Mouse (Mus musculus) limb, embryonic 13.5 days (tissue): ENCODE measurements around the gene Bmp7. TPM values are rescaled to one million over a fixed set of nuclear protein-coding genes. Genes with fewer than 3 reads are reported as not detected.

Experiments
- ATAC-seq: fragments of 200-750 bp; cut with Nextera tagmentation; 2 replicates; pipeline ENCODE4 v1.8.0; 2017; ENCODE audit warnings: low read depth, moderate number of reproducible peaks, moderate TSS enrichment; ENCODE audit not compliant: low FRiP score
- H3K27ac ChIP-seq: fragments of 300-500 bp; sonication (generic); 2 replicates; pipeline ENCODE4 v1.5.1; 2015; ENCODE audit warnings: inconsistent platforms, mild to moderate bottlenecking, moderate library complexity
- H3K27me3 ChIP-seq: fragments of 300-500 bp; sonication (generic); 2 replicates; pipeline ENCODE4 v1.6.1; 2015; ENCODE audit warnings: mild to moderate bottlenecking, inconsistent platforms
- H3K36me3 ChIP-seq: fragments of 300-500 bp; sonication (generic); 2 replicates; pipeline ENCODE4 v1.6.1; 2015; ENCODE audit warnings: inconsistent platforms, mild to moderate bottlenecking, moderate library complexity
- H3K4me1 ChIP-seq: fragments of 300-500 bp; sonication (generic); 2 replicates; pipeline ENCODE4 v1.6.1; 2015; ENCODE audit warnings: inconsistent platforms
- H3K4me2 ChIP-seq: fragments of 300-500 bp; sonication (generic); replicated peaks from 2 replicates; pipeline ENCODE4 v1.6.1; 2015; ENCODE audit warnings: inconsistent platforms, mild to moderate bottlenecking, moderate library complexity
- H3K4me3 ChIP-seq: fragments of 300-500 bp; sonication (generic); 2 replicates; pipeline ENCODE4 v1.5.1; 2015; ENCODE audit warnings: moderate library complexity, mild to moderate bottlenecking, inconsistent platforms
- H3K9ac ChIP-seq: fragments of 300-500 bp; sonication (generic); 2 replicates; pipeline ENCODE4 v1.6.1; 2015; ENCODE audit warnings: mild to moderate bottlenecking, inconsistent platforms
- H3K9me3 ChIP-seq: fragments of 300-500 bp; sonication (generic); 2 replicates; pipeline ENCODE4 v1.6.1; 2016; ENCODE audit warnings: inconsistent platforms
- WGBS: fragments of 180-500 bp; shearing (Covaris S2); methylation state at CpG from one replicate; pipeline ENCODE4 v1.1.7; 2015; 5-methylcytosine and 5-hydroxymethylcytosine counted together
- polyA plus RNA-seq: library from polyadenylated mRNA; unstranded; fragments of >200 nt; fragmentation: Nextera tagmentation; extraction: Ambion mirVana; gene quantifications from 2 replicates; pipeline ENCODE4 v1.2.1, GENCODE M21; 2015

The Bmp7 gene
- polyA plus RNA-seq, 1 experiment from 2014 or later, result 32.5 TPM

DNA sequence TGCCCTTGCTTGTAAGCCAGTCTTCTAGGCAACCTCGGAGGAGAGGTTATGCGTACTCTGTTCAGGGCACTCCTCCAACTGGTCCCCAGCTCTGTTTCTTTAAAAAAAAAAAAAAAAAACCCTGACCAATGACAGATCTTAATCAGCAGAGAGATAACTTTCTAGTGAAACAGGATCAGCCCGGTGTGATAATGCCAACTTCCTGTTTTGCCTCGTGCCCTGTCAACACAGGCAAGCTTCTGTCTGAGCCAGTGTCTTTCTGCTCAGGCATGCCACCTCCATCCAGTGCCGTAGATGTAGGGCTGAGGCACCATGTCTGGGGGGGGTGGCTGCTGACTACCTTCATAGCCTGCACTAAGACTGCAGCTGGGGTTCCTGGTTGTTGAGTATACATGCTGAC, 12.5 kb downstream of the Bmp7 start:
- H3K4me3 ChIP-seq, result no peak overlapping the region
- no peak overlapping the region for H3K9ac ChIP-seq
- no peaks in the 10 kb centered on the region for H3K27me3 ChIP-seq
- H3K4me1 ChIP-seq, result peaks cover 91% of the 10 kb centered on the region
- H3K4me2 ChIP-seq, result no peak overlapping the region
- WGBS, result 61% methylated on average over 5 of the region's 5 CpGs
- ATAC-seq, result no peak
- no peak overlapping the region for H3K27ac ChIP-seq
- no peaks in the 10 kb centered on the region for H3K9me3 ChIP-seq
- peaks cover 12% of the 10 kb centered on the region; the same call in 1 of the 2 replicates for H3K36me3 ChIP-seq

DNA sequence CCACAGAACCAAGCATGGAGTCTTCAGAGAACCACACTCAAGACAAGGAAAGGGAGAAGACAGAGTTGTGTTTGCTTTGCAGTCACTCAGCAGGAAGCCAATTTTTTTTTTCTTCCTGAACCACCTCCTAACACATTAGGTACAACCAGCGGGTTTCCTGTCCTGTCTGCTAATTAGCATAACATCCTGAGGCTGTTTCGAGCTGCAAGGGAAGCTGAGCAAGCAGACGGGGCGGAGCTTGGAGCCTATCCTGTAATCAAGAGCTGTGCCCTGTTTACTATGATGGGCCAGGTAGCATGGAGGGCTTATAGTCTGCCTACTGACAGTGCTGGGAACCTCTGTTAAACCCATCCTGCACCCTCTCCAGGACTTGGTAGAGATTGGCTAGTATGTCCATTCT, 13.8 kb downstream of the Bmp7 start:
- Histone ChIP-seq H3K27ac (no peak overlapping the region), H3K9me3 (no peaks in the 10 kb centered on the region), H3K9ac (no peak overlapping the region), H3K36me3 (peaks cover 12% of the 10 kb centered on the region; the same call in 1 of the 2 replicates), H3K4me3 (no peak overlapping the region), H3K4me2 (no peak overlapping the region), H3K27me3 (no peaks in the 10 kb centered on the region), H3K4me1 (peaks cover 88% of the 10 kb centered on the region)
- no peak for ATAC-seq
- 73% methylated on average over 4 of the region's 4 CpGs for WGBS

DNA sequence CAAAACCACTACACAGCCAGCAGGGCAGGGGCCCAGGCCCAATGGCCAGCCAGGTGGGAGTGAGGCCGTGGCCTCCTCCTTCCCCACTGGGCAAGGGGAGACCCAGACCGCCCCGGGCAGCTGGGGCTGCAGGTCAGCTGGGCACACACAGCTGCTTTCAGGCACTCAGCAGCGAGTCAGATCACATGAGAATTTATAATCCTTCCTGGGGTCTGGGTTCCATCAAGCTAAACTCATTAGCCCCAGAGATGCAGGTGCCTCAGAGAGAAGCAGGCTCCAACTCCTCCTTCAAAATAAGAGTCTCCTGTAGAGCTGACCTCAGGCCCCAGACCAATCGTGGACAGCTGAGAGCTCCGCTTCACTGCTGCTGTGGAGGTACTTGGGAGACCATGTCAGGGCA, 15.2 kb downstream of the Bmp7 start:
- Histone ChIP-seq H3K4me1 (peaks cover 74% of the 10 kb centered on the region), H3K4me2 (0 out of 2 replicates have a peak overlapping the region, but pooled peaks have one; percentile 14), H3K9me3 (no peaks in the 10 kb centered on the region), H3K4me3 (no peak overlapping the region), H3K9ac (no peak overlapping the region), H3K36me3 (peaks cover 12% of the 10 kb centered on the region; the same call in 1 of the 2 replicates), H3K27me3 (no peaks in the 10 kb centered on the region), H3K27ac (peak overlapping the region; percentile 55; the same call in 1 of the 2 replicates)
- WGBS, result 11% methylated on average over 6 of the region's 6 CpGs
- peak; percentile 37; the same call in 1 of the 2 replicates for ATAC-seq

DNA sequence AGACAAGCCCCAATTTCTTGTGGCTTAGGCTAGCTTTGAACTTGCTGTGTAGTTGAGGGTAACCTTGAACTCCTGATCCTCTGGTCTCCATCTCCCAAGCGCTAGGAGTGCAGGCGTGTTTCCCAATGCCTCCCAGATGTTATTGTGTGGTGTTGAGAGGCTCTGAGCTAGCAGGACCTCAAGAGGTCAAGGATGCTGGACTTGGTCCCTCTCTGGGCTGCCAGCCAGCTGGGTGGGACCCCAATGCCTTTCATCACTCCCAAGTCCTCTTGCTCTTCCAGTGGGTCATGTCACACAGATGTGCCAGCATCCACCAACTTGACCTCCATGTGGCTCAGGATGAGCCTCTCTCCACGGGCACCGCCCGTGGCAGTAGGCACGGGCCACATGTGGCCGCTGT, 16.9 kb downstream of the Bmp7 start:
- H3K9me3 ChIP-seq, result no peaks in the 10 kb centered on the region
- no peak overlapping the region for H3K4me2 ChIP-seq
- no peak overlapping the region for H3K27ac ChIP-seq
- WGBS, result 82% methylated on average over 7 of the region's 7 CpGs
- no peak overlapping the region for H3K9ac ChIP-seq
- no peak overlapping the region for H3K4me3 ChIP-seq
- no peaks in the 10 kb centered on the region for H3K27me3 ChIP-seq
- H3K36me3 ChIP-seq, result peaks cover 12% of the 10 kb centered on the region; the same call in 1 of the 2 replicates
- H3K4me1 ChIP-seq, result peaks cover 57% of the 10 kb centered on the region
- no peak for ATAC-seq

DNA sequence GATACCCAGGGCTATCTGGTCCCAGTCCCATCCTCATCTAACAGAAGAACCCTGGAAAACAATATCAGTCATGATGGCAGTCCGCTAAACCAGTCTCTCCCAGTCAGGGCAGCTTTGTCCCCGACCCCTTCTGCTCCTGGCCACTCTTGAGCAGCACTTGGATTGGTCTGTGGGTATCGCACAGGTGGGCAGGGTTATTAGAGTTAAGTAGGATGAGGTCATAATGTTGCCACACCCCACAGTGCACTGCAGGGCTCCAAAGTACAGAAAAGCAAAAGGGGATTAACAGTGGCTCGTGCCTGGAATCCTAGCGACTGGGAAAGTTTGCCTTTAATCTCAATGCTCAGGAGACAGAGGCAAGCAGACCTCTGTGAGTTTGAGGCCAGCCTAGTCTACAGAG, 17.5 kb downstream of the Bmp7 start:
- H3K9me3 ChIP-seq, result no peaks in the 10 kb centered on the region
- no peak overlapping the region for H3K9ac ChIP-seq
- no peak overlapping the region for H3K4me3 ChIP-seq
- H3K27ac ChIP-seq, result no peak overlapping the region
- WGBS, result 51% methylated on average over 5 of the region's 5 CpGs
- ATAC-seq, result no peak
- peaks cover 52% of the 10 kb centered on the region for H3K4me1 ChIP-seq
- no peak overlapping the region for H3K4me2 ChIP-seq
- peaks cover 12% of the 10 kb centered on the region; the same call in 1 of the 2 replicates for H3K36me3 ChIP-seq
- no peaks in the 10 kb centered on the region for H3K27me3 ChIP-seq

DNA sequence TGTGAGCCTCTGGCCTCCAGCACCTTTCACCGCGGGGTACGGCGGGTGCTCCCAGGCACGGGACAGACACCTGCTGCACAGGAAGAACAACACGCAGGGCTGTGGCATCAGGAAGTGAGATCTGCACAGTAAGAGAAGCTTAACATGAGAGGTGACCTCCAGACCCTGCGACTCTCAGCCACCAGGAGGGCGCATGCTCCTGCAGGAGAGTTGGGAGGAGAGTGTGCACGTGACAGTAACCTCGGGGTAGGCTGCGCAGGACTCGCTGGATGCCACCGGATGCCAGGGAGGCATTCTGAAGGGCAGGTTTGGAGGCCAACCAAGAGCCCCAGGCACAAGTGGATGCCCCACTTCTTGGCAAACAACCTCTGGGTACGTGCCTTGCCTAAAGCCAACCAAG, 26.1 kb downstream of the Bmp7 start:
- Histone ChIP-seq H3K4me1 (peaks cover 38% of the 10 kb centered on the region), H3K27me3 (no peaks in the 10 kb centered on the region), H3K4me2 (no peak overlapping the region), H3K9me3 (no peaks in the 10 kb centered on the region), H3K4me3 (no peak overlapping the region), H3K36me3 (peaks cover 33% of the 10 kb centered on the region), H3K9ac (no peak overlapping the region), H3K27ac (no peak overlapping the region)
- 87% methylated on average over 14 of the region's 14 CpGs for WGBS
- ATAC-seq, result no peak

DNA sequence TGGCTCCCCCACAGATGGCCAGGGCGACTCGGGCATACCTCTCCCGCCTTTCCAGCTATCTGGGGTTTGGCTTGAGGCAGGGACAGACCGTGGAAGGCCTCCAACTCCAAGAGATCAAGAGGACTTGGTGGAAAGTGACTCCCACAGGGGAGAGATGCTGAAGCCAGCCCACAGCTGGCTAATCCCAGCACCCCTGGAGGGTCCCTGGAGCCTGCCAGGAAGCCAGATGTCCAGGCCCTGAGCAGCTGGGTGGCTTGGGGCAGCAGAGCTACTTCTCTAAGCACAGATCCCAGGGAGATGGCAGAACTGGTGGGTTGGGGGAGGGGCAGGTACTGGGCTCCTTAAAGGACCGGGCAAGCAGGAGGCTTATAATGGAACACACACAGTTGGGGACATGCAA, 28.4 kb downstream of the Bmp7 start:
- WGBS, result 34% methylated on average over 5 of the region's 5 CpGs
- Histone ChIP-seq H3K27ac (peak overlapping the region; percentile 44), H3K9ac (0 out of 2 replicates have a peak overlapping the region, but pooled peaks have one; percentile 19), H3K27me3 (no peaks in the 10 kb centered on the region), H3K4me3 (no peak overlapping the region), H3K36me3 (peaks cover 37% of the 10 kb centered on the region), H3K4me1 (peaks cover 57% of the 10 kb centered on the region), H3K9me3 (no peaks in the 10 kb centered on the region), H3K4me2 (no peak overlapping the region)
- ATAC-seq, result no peak

DNA sequence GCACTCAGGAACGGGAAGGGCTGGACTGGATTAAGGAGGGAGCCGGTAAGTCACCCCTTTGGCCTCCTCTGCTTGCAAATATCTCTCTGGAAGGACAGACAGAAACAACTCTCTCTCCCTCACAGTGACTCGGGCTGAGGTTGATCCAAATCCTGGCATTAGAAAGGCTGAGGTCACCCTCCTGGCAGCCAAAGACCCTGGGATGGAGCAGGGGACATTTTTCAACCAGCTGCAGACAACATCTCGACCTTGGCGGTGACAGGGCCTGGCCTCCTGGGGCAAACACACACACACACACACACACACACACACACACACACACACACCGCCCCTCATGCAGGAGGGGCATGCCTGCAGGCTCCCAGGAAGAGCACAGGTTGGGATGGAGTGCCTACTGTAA, 29.0 kb downstream of the Bmp7 start:
- Histone ChIP-seq H3K4me1 (peaks cover 59% of the 10 kb centered on the region), H3K36me3 (peaks cover 31% of the 10 kb centered on the region), H3K4me3 (no peak overlapping the region), H3K4me2 (no peak overlapping the region), H3K9ac (0 out of 2 replicates have a peak overlapping the region, but pooled peaks have one; percentile 19), H3K27ac (no peak overlapping the region), H3K9me3 (no peaks in the 10 kb centered on the region), H3K27me3 (no peaks in the 10 kb centered on the region)
- no peak for ATAC-seq
- WGBS, result 63% methylated on average over 6 of the region's 6 CpGs

DNA sequence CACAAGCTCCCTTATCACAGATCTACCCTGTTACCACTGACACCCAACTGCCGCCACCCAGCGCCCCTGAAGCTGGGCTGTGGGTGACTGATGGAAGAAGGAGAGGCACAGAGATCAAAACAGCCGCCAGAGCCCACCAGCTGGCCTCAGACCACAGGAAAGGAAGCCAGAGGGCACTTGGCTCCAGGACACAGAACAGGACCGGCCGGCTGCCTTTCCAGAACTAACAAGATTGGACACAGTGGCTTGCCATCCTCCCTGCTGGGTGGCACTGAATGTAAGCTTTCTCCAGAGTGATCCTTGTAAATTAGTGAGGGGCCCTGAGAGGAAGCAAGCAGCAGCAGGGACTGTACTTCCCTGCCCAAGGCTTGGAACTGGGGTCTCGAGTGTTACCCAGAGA, 30.7 kb downstream of the Bmp7 start:
- peak overlapping the region; percentile 19; the same call in 1 of the 2 replicates for H3K9ac ChIP-seq
- H3K4me1 ChIP-seq, result peaks cover 63% of the 10 kb centered on the region
- peak overlapping the region; percentile 48; the same call in 1 of the 2 replicates for H3K27ac ChIP-seq
- WGBS, result 60% methylated on average over 6 of the region's 6 CpGs
- H3K9me3 ChIP-seq, result no peaks in the 10 kb centered on the region
- no peak overlapping the region for H3K4me2 ChIP-seq
- H3K4me3 ChIP-seq, result no peak overlapping the region
- peaks cover 33% of the 10 kb centered on the region for H3K36me3 ChIP-seq
- peak; percentile 7; the same call in 1 of the 2 replicates for ATAC-seq
- H3K27me3 ChIP-seq, result no peaks in the 10 kb centered on the region

DNA sequence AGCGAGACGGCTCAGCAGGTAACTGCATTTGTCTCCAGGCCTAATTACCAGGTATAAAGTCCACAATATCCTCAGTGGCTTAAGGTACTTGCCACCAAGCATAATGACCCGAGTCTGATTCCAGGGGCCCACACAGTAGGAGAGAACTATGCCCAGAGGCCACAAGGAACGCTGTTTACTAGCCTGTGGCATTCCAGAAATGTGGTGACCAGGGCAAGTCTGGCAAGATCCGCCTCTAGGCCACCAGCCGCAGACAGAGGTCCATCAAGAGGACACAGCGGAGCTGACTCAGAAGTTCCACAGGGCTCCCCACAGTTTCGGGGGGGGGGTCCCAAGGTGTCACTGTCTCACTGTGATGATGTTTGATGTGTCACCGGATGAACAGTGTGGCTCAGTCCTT, 34.0 kb downstream of the Bmp7 start:
- no peak; the same call in 1 of the 2 replicates for ATAC-seq
- no peak overlapping the region for H3K4me3 ChIP-seq
- no peaks in the 10 kb centered on the region for H3K9me3 ChIP-seq
- no peak overlapping the region for H3K27ac ChIP-seq
- peaks cover 22% of the 10 kb centered on the region for H3K36me3 ChIP-seq
- 66% methylated on average over 9 of the region's 9 CpGs for WGBS
- no peaks in the 10 kb centered on the region for H3K27me3 ChIP-seq
- H3K9ac ChIP-seq, result no peak overlapping the region
- H3K4me1 ChIP-seq, result peaks cover 77% of the 10 kb centered on the region
- no peak overlapping the region for H3K4me2 ChIP-seq

DNA sequence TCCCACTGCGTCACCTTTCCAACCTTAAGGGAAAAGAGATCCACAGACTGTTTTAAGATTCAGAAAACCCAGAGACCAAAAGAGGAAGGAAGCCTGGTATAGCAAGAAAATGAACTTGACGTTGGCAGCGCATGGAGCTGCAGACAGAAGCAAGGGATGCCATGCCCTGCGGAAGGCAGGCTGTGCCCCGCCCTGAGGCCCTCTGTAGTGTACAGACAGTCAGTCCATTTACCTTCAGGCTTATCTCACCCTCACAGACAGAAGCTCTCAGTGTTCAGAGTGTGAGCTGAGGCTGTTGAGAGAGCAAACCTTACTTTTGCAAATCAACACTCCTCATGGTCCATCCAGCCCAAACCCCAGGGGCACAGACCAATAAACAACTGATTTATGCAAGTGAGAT, 35.1 kb downstream of the Bmp7 start:
- ATAC-seq, result no peak
- H3K4me1 ChIP-seq, result peaks cover 76% of the 10 kb centered on the region

DNA sequence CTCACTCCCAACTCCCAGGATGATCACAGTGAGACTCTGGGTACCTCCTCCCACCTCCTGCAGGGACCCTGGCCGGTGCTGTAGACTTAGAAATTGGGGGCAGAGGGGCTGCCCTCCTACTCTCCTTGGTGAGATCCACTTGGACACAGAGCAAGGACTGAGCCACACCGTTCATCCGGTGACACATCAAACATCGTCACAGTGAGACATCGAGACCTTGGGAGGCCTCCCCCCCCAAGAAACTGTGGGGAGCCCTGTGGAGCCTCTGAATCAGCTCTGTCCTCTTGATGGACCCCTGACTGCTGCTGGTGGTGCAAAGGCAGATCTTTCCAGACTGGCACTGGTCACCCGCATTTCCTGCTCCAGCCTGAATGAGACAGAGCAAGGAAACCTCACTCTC, 35.5 kb downstream of the Bmp7 start:
- no peaks in the 10 kb centered on the region for H3K27me3 ChIP-seq
- peaks cover 71% of the 10 kb centered on the region for H3K4me1 ChIP-seq
- WGBS, result 89% methylated on average over 6 of the region's 6 CpGs

More for the DNA sequence above, 35.1 kb downstream of the Bmp7 start:
- Histone ChIP-seq H3K27ac (no peak overlapping the region), H3K9me3 (no peaks in the 10 kb centered on the region), H3K27me3 (no peaks in the 10 kb centered on the region), H3K4me2 (no peak overlapping the region), H3K4me3 (no peak overlapping the region), H3K9ac (no peak overlapping the region), H3K36me3 (peaks cover 22% of the 10 kb centered on the region)
- WGBS, result 84% methylated on average over 5 of the region's 5 CpGs

DNA sequence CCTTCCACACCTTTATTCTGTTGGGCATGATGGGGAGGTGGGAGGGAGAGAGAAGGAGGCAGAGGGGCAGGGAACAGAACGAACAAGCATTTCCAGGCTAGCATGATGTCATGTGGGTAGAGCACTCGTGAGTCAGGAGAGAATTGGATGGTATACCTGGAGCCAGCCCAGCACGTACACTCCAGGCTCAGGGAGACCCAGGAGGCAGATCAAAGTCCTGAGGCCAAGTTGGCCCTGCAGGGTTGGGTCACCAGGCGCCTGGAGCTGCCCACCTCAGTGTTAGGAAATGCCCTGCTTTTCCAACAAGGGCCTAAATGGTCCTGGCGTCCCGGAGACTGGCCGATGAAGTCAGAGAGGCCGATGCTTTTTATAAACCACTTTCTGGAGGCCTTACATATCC, 36.6 kb downstream of the Bmp7 start:
- 64% methylated on average over 8 of the region's 8 CpGs for WGBS
- H3K9me3 ChIP-seq, result peaks cover 5% of the 10 kb centered on the region; the same call in 1 of the 2 replicates
- H3K9ac ChIP-seq, result no peak overlapping the region
- no peaks in the 10 kb centered on the region for H3K27me3 ChIP-seq
- peak overlapping the region; percentile 16; the same call in 1 of the 2 replicates for H3K27ac ChIP-seq
- peaks cover 60% of the 10 kb centered on the region for H3K4me1 ChIP-seq
- peaks cover 22% of the 10 kb centered on the region for H3K36me3 ChIP-seq
- H3K4me3 ChIP-seq, result no peak overlapping the region
- no peak overlapping the region for H3K4me2 ChIP-seq
- ATAC-seq, result no peak

More for the DNA sequence above, 35.5 kb downstream of the Bmp7 start:
- H3K36me3 ChIP-seq, result peaks cover 18% of the 10 kb centered on the region
- H3K27ac ChIP-seq, result no peak overlapping the region
- H3K4me2 ChIP-seq, result no peak overlapping the region
- H3K9me3 ChIP-seq, result no peaks in the 10 kb centered on the region
- no peak for ATAC-seq
- no peak overlapping the region for H3K9ac ChIP-seq
- no peak overlapping the region for H3K4me3 ChIP-seq
